In the genomic region with DNA sequence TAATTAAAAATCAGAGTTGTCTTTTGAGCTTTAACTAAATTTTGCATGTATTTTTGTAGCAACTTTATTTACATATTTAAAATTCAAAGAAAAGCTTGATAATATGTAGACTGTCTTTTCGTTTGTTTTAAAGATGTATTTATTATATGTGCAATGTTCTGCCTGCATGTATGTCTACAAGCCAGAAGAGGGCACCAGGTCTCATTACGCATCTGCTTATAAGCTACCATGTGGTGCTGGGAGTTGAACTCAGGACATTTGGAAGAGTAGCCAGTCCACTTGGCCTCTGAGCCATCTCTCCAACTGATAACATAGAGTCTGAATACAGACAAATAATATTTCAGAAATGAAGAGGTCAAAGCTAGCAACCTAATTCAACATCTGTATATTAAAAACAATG, we compare ENCODE assay signal across 29 mouse cellular contexts.
DNase-seq lines count a peak whose midpoint lies in the region; ATAC-seq and TF ChIP-seq lines count a peak whose summit lies in the region.
"Had no signal": no experiment of that assay in that cellular context is flagged by ENCODE, and none has a peak within 500 bp of the region (broad histone marks: within the 10 kb centered on the region; RNA-seq: fewer than 3 reads in every experiment).

No protein-coding gene starts in this region.

- no peak overlapping the region for H3K4me2 ChIP-seq in intestine, postnatal 0 days (replicated peaks; ENCODE audit: low read depth)
- H3K4me2 ChIP-seq in intestine, embryonic 15.5 days (replicated peaks), result no peak overlapping the region
- H3K4me2 ChIP-seq in stomach, postnatal 0 days (replicated peaks; ENCODE audit: low read depth), result no peak overlapping the region
- H3K4me2 ChIP-seq: heart, embryonic 11.5 days; hindbrain, embryonic 13.5 days; kidney, embryonic 15.5 days; limb, embryonic 15.5 days; midbrain, embryonic 13.5 days had no signal

- no peaks in the 10 kb centered on the region for H3K36me3 ChIP-seq in intestine, postnatal 0 days (ENCODE audit: control insufficient read depth, insufficient read depth)
- H3K36me3 ChIP-seq in intestine, embryonic 15.5 days, result no peaks in the 10 kb centered on the region
- H3K36me3 ChIP-seq in ES-E14 (ENCODE audit: control insufficient read depth, insufficient read depth, low read length, poor library complexity, severe bottlenecking), result no peaks in the 10 kb centered on the region
- H3K36me3 ChIP-seq in stomach, postnatal 0 days (ENCODE audit: control insufficient read depth, insufficient read depth, low read length), result no peaks in the 10 kb centered on the region
- H3K36me3 ChIP-seq: hindbrain, embryonic 13.5 days; kidney, embryonic 15.5 days; limb, embryonic 10.5 days; limb, embryonic 15.5 days; midbrain, embryonic 13.5 days had no signal

- in situ Hi-C loops in ES-E14 (cut with MboI; ENCODE audit: low sequenced_read_pairs in 2 of 2, unreplicated experiment in 2 of 2), result loop anchor here in 1 of 2 experiments (25.0 kb wide), 1 partner anchor 317 kb away; no protein-coding TSS in a partner anchor

- ATAC-seq in intestine, postnatal 0 days, result no peak
- no peak for ATAC-seq in intestine, embryonic 15.5 days
- no peak for ATAC-seq in stomach, postnatal 0 days (ENCODE audit: low FRiP score, low TSS enrichment)
- ATAC-seq: forebrain, embryonic 14.5 days; midbrain, embryonic 13.5 days had no signal

- intact Hi-C loops in left cerebral cortex, postnatal 36 days (cut with DNase I), result no loop called here

- H3K4me3 ChIP-seq in intestine, postnatal 0 days (ENCODE audit: low read depth, low read length), result no peak overlapping the region
- no peak overlapping the region for H3K4me3 ChIP-seq in intestine, embryonic 15.5 days (replicated peaks)
- H3K4me3 ChIP-seq in ES-E14 (ENCODE audit: insufficient read depth in 1 of 2, low read depth in 1 of 2, low read length in 2 of 2, poor library complexity in 1 of 2, severe bottlenecking in 1 of 2), result no peak overlapping the region
- H3K4me3 ChIP-seq in stomach, postnatal 0 days (ENCODE audit: low read depth, low read length), result no peak overlapping the region
- H3K4me3 ChIP-seq: hindbrain, embryonic 13.5 days; kidney, embryonic 15.5 days; limb, embryonic 10.5 days; limb, embryonic 15.5 days; midbrain, embryonic 13.5 days had no signal

- DNase-seq in A20 (ENCODE audit: low read depth, low spot score), result peak; percentile 19
- no peak for DNase-seq in ES-E14 (ENCODE audit: low read depth, low spot score)
- no peak for DNase-seq in stomach, postnatal 0 days (ENCODE audit: low spot score)
- no peak for DNase-seq in embryo, embryonic 9.5 days (ENCODE audit: extremely low spot score)
- no peak for DNase-seq in left cerebral cortex, postnatal 36 days (ENCODE audit: low spot score in 2 of 2)
- DNase-seq: adrenal gland, adult 2 months; cerebellum, adult 8-10 months; cerebellum, postnatal 25 days; gastrocnemius, postnatal 25 days; heart, adult 11 months; heart, postnatal 36 days; kidney, adult 18-20 months; kidney, postnatal 25 days; lung, adult 2 months; lung, postnatal 10 days; right cerebral cortex, postnatal 25 days; thymus, adult 2 months; thymus, postnatal 36 days had no signal

- no peak overlapping the region for H3K9ac ChIP-seq in intestine, postnatal 0 days (ENCODE audit: low read depth, low read length)
- no peak overlapping the region for H3K9ac ChIP-seq in intestine, embryonic 15.5 days
- no peak overlapping the region for H3K9ac ChIP-seq in ES-E14 (ENCODE audit: insufficient read depth, low read depth, low read length, poor library complexity, severe bottlenecking)
- no peak overlapping the region for H3K9ac ChIP-seq in stomach, postnatal 0 days (ENCODE audit: low read length)
- H3K9ac ChIP-seq: hindbrain, embryonic 13.5 days; kidney, embryonic 15.5 days; limb, embryonic 15.5 days; liver, embryonic 14.5 days; midbrain, embryonic 13.5 days had no signal

- H3K27me3 ChIP-seq in intestine, postnatal 0 days (replicated peaks; ENCODE audit: control insufficient read depth, insufficient read depth, low read length), result no peaks in the 10 kb centered on the region
- no peaks in the 10 kb centered on the region for H3K27me3 ChIP-seq in intestine, embryonic 15.5 days (replicated peaks)
- no peaks in the 10 kb centered on the region for H3K27me3 ChIP-seq in stomach, postnatal 0 days (ENCODE audit: control insufficient read depth, insufficient read depth, low read length)
- H3K27me3 ChIP-seq: hindbrain, embryonic 13.5 days; kidney, embryonic 15.5 days; limb, embryonic 15.5 days; midbrain, embryonic 13.5 days had no signal

- no peak overlapping the region for H3K27ac ChIP-seq in intestine, postnatal 0 days (ENCODE audit: low read depth, low read length)
- no peak overlapping the region for H3K27ac ChIP-seq in intestine, embryonic 15.5 days
- H3K27ac ChIP-seq in ES-E14 (ENCODE audit: insufficient read depth, low read depth, low read length, poor library complexity, severe bottlenecking), result no peak overlapping the region
- no peak overlapping the region for H3K27ac ChIP-seq in stomach, postnatal 0 days (replicated peaks)
- H3K27ac ChIP-seq: hindbrain, embryonic 13.5 days; kidney, embryonic 15.5 days; limb, embryonic 10.5 days; limb, embryonic 15.5 days; liver, embryonic 14.5 days; macrophage; midbrain, embryonic 13.5 days had no signal

- 88% methylated on average over 2 of the region's 2 CpGs for WGBS in intestine, postnatal 0 days
- WGBS in intestine, embryonic 15.5 days, result 89% methylated on average over 2 of the region's 2 CpGs
- WGBS in stomach, postnatal 0 days, result 93% methylated on average over 2 of the region's 2 CpGs

- no peak for TF ChIP-seq EP300 in stomach, postnatal 0 days (optimal IDR thresholded peaks at IDR 0.05)

- no peaks in the 10 kb centered on the region for H3K9me3 ChIP-seq in intestine, postnatal 0 days (ENCODE audit: control insufficient read depth)
- H3K9me3 ChIP-seq in intestine, embryonic 15.5 days, result no peaks in the 10 kb centered on the region
- no peaks in the 10 kb centered on the region for H3K9me3 ChIP-seq in ES-E14 (ENCODE audit: control insufficient read depth, insufficient read depth, low read depth, low read length)
- no peaks in the 10 kb centered on the region for H3K9me3 ChIP-seq in stomach, postnatal 0 days (ENCODE audit: control insufficient read depth, low read length)
- H3K9me3 ChIP-seq: hindbrain, embryonic 13.5 days; limb, embryonic 10.5 days; limb, embryonic 15.5 days had no signal

- no peaks in the 10 kb centered on the region for H3K4me1 ChIP-seq in intestine, postnatal 0 days (replicated peaks; ENCODE audit: control insufficient read depth, insufficient read depth, low read length)
- no peaks in the 10 kb centered on the region for H3K4me1 ChIP-seq in intestine, embryonic 15.5 days (replicated peaks)
- H3K4me1 ChIP-seq in ES-E14 (ENCODE audit: control insufficient read depth in 2 of 2, insufficient read depth in 2 of 2, low read length in 2 of 2, poor library complexity in 1 of 2), result peaks cover 0 to 2% of the 10 kb centered on the region in 2 experiments; a peak in 1 of 4 replicates
- no peaks in the 10 kb centered on the region for H3K4me1 ChIP-seq in stomach, postnatal 0 days (replicated peaks; ENCODE audit: control insufficient read depth, insufficient read depth)
- H3K4me1 ChIP-seq: hindbrain, embryonic 13.5 days; kidney, embryonic 15.5 days; limb, embryonic 10.5 days; limb, embryonic 15.5 days; midbrain, embryonic 13.5 days had no signal

- peak; percentile 15; the same call in 1 of the 2 replicates for TF ChIP-seq CTCF in intestine, postnatal 0 days (IDR thresholded peaks at IDR 0.05; ENCODE audit: low read depth)
- TF ChIP-seq CTCF in stomach, postnatal 0 days (IDR thresholded peaks at IDR 0.05; ENCODE audit: low read depth), result peak; percentile 32

TF ChIP-seq in ES-E14, 5 proteins besides CTCF, POLR2A, EP300 and RAD21:
- 0 out of 2 replicates have a peak, but pooled peaks have one; percentile 8 for TF ChIP-seq ZC3H11A (IDR thresholded peaks at IDR 0.05; ENCODE audit: borderline replicate concordance, low read depth, low read length)
- TF ChIP-seq MAFK (IDR thresholded peaks at IDR 0.05; ENCODE audit: insufficient read depth, low read depth, low read length), result no peak
- TF ChIP-seq ZNF384 (IDR thresholded peaks at IDR 0.05; ENCODE audit: low read depth, low read length), result no peak
- TF ChIP-seq CHD2 (IDR thresholded peaks at IDR 0.05; ENCODE audit: low read depth, low read length), result no peak
- TF ChIP-seq HCFC1 (IDR thresholded peaks at IDR 0.05; ENCODE audit: borderline replicate concordance, insufficient read depth, low read length), result no peak
